Mouse (Mus musculus): ENCODE measurements at regions not wholly inside any gene's neighbourhood (a gene's known extent, or its start where the extent isn't known, plus 50 kb on each side); places are given as distances from the start of the nearest gene placed in this dataset.

DNA sequence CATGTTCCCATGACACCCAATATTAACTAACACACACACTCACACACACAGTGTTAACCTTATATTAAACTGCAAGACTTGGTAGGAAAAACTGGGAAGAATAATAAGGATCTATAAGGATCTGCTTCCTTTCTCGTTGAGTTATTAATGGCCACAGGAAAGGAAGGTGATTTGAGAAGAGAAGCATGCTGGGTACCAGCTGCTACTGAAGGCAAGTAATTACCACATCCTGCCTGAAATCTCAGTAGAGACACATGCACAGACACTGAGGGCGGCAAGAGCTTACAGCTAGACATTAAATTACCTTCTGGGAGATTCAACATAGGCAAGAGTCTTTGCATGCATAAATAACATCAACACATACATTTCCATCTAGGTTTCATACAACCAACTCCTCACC is 160.8 kb downstream of the Tpbg start:
- H3K4me1 ChIP-seq (replicated peaks) = no peaks in the 10 kb centered on the region
- no peaks in the 10 kb centered on the region for H3K27me3 ChIP-seq
- H3K9ac ChIP-seq = no peak overlapping the region
- WGBS (ENCODE audit: insufficient replicate concordance) = 53% methylated on average over 2 of the region's 2 CpGs
- no peaks in the 10 kb centered on the region for H3K9me3 ChIP-seq (replicated peaks)
- H3K27ac ChIP-seq = no peak overlapping the region
- H3K36me3 ChIP-seq = no peaks in the 10 kb centered on the region
- H3K4me2 ChIP-seq = no peak overlapping the region
- no peak overlapping the region for H3K4me3 ChIP-seq (replicated peaks)
- ATAC-seq (ENCODE audit: low read depth) (no peak), DNase-seq (no peak)

GRCm38 (mm10) chr9:86011661-86012060 is 169.5 kb downstream of the Tpbg start:
- Histone ChIP-seq H3K9me3 (replicated peaks) (no peaks in the 10 kb centered on the region), H3K9ac (no peak overlapping the region), H3K4me3 (replicated peaks) (no peak overlapping the region), H3K27me3 (no peaks in the 10 kb centered on the region), H3K36me3 (no peaks in the 10 kb centered on the region), H3K4me1 (replicated peaks) (no peaks in the 10 kb centered on the region), H3K27ac (no peak overlapping the region), H3K4me2 (no peak overlapping the region)
- 63% methylated on average over 2 of the region's 2 CpGs for WGBS (ENCODE audit: insufficient replicate concordance)
- DNase-seq (no peak), ATAC-seq (ENCODE audit: low read depth) (no peak)

- WGBS (ENCODE audit: insufficient replicate concordance) = 23% methylated on average over 4 of the region's 4 CpGs
- Histone ChIP-seq H3K9me3 (replicated peaks) (no peaks in the 10 kb centered on the region), H3K36me3 (no peaks in the 10 kb centered on the region), H3K27me3 (no peaks in the 10 kb centered on the region), H3K9ac (no peak overlapping the region), H3K4me2 (no peak overlapping the region), H3K4me1 (replicated peaks) (no peaks in the 10 kb centered on the region), H3K27ac (no peak overlapping the region), H3K4me3 (replicated peaks) (no peak overlapping the region)
- no peak for ATAC-seq (ENCODE audit: low read depth)
- DNase-seq = no peak
These were observed 173.7 kb downstream of the Tpbg start for GRCm38 (mm10) chr9:86015841-86016240.

DNA sequence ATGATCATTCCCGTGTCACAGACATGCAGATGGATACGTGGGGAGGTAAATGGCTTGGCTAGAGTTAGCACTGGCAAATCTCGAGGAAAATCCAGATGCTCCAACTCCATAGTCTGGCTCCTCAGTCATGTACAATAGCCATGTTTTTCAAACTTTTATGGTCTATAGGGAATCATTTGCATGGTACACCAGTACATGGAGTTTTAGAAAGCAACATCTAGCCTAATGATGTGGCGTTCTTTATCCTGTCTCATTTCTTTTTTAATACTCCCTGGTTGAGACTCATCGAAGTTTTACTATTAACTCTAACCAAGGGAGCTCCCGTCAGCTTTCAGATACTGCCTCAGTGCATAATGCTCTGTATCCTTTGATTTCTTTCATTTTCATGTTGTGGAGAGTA is 178.0 kb downstream of the Tpbg start:
- Histone ChIP-seq H3K27ac (no peak overlapping the region), H3K4me1 (replicated peaks) (no peaks in the 10 kb centered on the region), H3K27me3 (no peaks in the 10 kb centered on the region), H3K36me3 (no peaks in the 10 kb centered on the region), H3K9me3 (replicated peaks) (no peaks in the 10 kb centered on the region), H3K4me3 (replicated peaks) (no peak overlapping the region), H3K9ac (no peak overlapping the region), H3K4me2 (no peak overlapping the region)
- ATAC-seq (ENCODE audit: low read depth) (no peak), DNase-seq (no peak)
- WGBS (ENCODE audit: insufficient replicate concordance) = 63% methylated on average over 6 of the region's 6 CpGs

GRCm38 (mm10) chr9:86020765-86021164 is 178.6 kb downstream of the Tpbg start:
- Histone ChIP-seq H3K9ac (no peak overlapping the region), H3K36me3 (no peaks in the 10 kb centered on the region), H3K27me3 (no peaks in the 10 kb centered on the region), H3K4me3 (replicated peaks) (no peak overlapping the region), H3K9me3 (replicated peaks) (no peaks in the 10 kb centered on the region), H3K4me2 (no peak overlapping the region), H3K4me1 (replicated peaks) (no peaks in the 10 kb centered on the region), H3K27ac (no peak overlapping the region)
- no peak for ATAC-seq (ENCODE audit: low read depth)
- 70% methylated on average over 4 of the region's 4 CpGs for WGBS (ENCODE audit: insufficient replicate concordance)
- no peak for DNase-seq

DNA sequence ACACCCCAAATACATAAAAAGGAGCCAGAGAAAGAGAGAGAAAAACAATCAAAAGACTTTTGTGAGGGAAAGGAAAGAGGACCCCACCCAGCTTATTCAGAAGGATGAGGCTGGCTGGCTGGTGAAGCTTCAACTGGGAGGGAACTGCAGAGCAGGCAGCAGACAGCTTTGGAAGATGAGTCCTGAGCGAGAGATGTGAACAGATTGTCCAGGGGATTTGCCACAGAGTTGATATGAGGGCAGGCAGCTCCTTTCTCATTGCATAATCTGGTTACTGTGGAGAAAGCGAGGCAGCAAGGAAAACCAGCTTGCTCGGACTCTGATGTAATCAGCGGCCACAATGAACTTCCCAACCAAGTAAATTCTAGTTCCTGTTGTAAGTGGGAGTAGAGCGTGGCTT is 188.6 kb downstream of the Tpbg start:
- H3K9me3 ChIP-seq (replicated peaks) = no peaks in the 10 kb centered on the region
- no peaks in the 10 kb centered on the region for H3K27me3 ChIP-seq
- WGBS (ENCODE audit: insufficient replicate concordance) = 30% methylated on average over 5 of the region's 5 CpGs
- H3K36me3 ChIP-seq = no peaks in the 10 kb centered on the region
- ATAC-seq (ENCODE audit: low read depth) = no peak
- H3K4me3 ChIP-seq (replicated peaks) = no peak overlapping the region
- H3K9ac ChIP-seq = no peak overlapping the region
- no peak overlapping the region for H3K27ac ChIP-seq
- no peaks in the 10 kb centered on the region for H3K4me1 ChIP-seq (replicated peaks)
- H3K4me2 ChIP-seq = no peak overlapping the region
- DNase-seq = no peak

DNA sequence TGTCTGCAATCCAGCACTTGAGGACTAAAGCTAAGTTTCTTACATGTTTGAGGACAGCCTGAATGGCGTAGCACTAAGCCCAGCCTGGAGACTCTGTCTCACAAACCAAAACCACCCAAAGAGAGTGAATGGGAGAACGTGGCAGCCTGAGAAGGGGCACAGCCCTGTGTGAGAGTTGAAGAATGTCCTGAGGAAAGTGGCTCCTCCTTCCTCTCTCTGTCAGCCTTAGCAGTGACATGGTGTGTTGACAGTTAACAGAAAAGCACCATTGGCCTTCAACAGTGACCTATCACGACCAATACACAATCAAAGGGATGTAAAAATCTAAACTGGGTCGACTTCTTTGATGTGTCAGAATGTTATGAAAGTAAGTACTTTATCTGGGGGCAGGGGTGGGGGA is 201.9 kb downstream of the Tpbg start:
- WGBS (ENCODE audit: insufficient replicate concordance) = 27% methylated on average over 4 of the region's 4 CpGs
- no peaks in the 10 kb centered on the region for H3K27me3 ChIP-seq
- no peaks in the 10 kb centered on the region for H3K9me3 ChIP-seq (replicated peaks)
- H3K4me3 ChIP-seq (replicated peaks) = no peak overlapping the region
- H3K4me2 ChIP-seq = no peak overlapping the region
- no peaks in the 10 kb centered on the region for H3K36me3 ChIP-seq
- no peak for DNase-seq
- ATAC-seq (ENCODE audit: low read depth) = no peak
- H3K4me1 ChIP-seq (replicated peaks) = no peaks in the 10 kb centered on the region
- no peak overlapping the region for H3K9ac ChIP-seq
- no peak overlapping the region for H3K27ac ChIP-seq

DNA sequence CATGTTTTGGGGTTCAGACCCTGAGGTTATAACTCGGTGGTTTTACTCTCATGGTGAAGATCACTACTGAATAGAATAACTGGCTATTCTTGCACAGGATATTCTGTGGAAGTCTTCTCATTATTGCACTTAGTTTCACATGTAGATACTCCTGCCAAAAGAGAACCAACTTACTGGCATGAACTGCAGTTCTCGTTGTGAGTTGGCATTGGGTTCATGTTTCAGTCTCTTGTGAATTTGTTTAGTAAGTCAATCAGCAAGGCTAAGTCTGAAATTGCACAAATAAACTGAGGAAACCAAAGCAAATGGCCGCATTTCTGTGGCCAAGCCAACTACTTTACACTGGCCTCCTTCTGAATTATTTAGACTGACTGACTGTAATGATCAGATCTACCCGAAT is 215.9 kb downstream of the Tpbg start:
- WGBS (ENCODE audit: insufficient replicate concordance) = 57% methylated on average over 4 of the region's 4 CpGs
- H3K4me2 ChIP-seq = no peak overlapping the region
- no peak overlapping the region for H3K27ac ChIP-seq
- DNase-seq (no peak), ATAC-seq (ENCODE audit: low read depth) (no peak)
- no peaks in the 10 kb centered on the region for H3K27me3 ChIP-seq
- no peaks in the 10 kb centered on the region for H3K4me1 ChIP-seq (replicated peaks)
- H3K9me3 ChIP-seq (replicated peaks) = no peaks in the 10 kb centered on the region; the same call in 1 of the 2 replicates
- H3K36me3 ChIP-seq = no peaks in the 10 kb centered on the region
- no peak overlapping the region for H3K4me3 ChIP-seq (replicated peaks)
- H3K9ac ChIP-seq = no peak overlapping the region

DNA sequence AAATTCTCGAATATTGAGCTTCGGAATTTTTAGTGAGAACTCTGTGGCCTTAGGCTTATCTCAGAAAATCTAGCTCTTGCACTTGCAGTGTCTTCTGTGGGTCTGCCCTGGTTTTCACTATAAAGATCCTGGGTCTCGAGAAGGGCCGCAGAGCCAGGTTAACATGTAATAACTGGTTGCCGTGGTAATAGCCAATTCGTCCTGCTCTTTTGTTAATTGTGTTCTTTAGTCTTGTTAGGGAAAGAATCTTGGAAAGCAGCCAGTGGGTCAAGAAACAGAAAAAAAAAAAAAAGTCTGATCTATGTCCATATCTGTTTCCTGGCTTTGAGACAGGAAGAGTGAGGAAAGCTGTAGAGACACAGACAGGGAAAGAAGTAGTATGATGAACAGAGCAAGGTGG is 217.9 kb downstream of the Tpbg start:
- Histone ChIP-seq H3K4me2 (no peak overlapping the region), H3K27ac (no peak overlapping the region), H3K4me1 (replicated peaks) (no peaks in the 10 kb centered on the region), H3K27me3 (no peaks in the 10 kb centered on the region), H3K36me3 (no peaks in the 10 kb centered on the region), H3K9me3 (replicated peaks) (no peaks in the 10 kb centered on the region; the same call in 1 of the 2 replicates), H3K9ac (no peak overlapping the region), H3K4me3 (replicated peaks) (no peak overlapping the region)
- no peak for DNase-seq
- ATAC-seq (ENCODE audit: low read depth) = no peak
- WGBS (ENCODE audit: insufficient replicate concordance) = 58% methylated on average over 6 of the region's 6 CpGs

GRCm38 (mm10) chr9:86061230-86061629 is 219.1 kb downstream of the Tpbg start:
- 70% methylated on average over 4 of the region's 4 CpGs for WGBS (ENCODE audit: insufficient replicate concordance)
- DNase-seq = no peak
- no peaks in the 10 kb centered on the region; the same call in 1 of the 2 replicates for H3K9me3 ChIP-seq (replicated peaks)

DNA sequence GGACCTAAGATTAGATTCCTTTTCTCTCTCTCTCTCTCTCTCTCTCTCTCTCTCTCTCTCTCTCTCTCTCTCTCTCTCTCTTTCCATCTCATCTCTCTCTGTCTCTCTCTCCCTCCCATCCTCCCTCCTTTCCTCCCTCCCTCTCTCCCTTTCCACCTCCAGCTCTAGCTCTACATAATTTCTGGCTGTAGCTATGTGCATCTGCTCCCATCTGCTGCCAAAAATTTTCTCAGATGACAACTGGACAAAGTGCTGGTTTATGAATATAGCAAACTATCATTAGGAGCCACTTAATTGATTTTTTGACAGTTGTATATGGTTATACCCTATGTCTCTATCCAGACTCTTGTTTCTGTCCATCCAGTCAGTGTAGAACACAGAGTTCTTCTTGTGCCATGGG is 237.1 kb downstream of the Tpbg start:
- Histone ChIP-seq H3K27ac (no peak overlapping the region), H3K36me3 (no peaks in the 10 kb centered on the region), H3K4me3 (replicated peaks) (no peak overlapping the region), H3K9me3 (replicated peaks) (no peaks in the 10 kb centered on the region), H3K9ac (no peak overlapping the region), H3K4me2 (no peak overlapping the region), H3K4me1 (replicated peaks) (no peaks in the 10 kb centered on the region), H3K27me3 (no peaks in the 10 kb centered on the region)
- ATAC-seq (ENCODE audit: low read depth) (no peak), DNase-seq (no peak)

More at GRCm38 (mm10) chr9:86061230-86061629, 219.1 kb downstream of the Tpbg start:
- Histone ChIP-seq H3K4me1 (replicated peaks) (no peaks in the 10 kb centered on the region), H3K27me3 (no peaks in the 10 kb centered on the region), H3K4me3 (replicated peaks) (no peak overlapping the region), H3K27ac (no peak overlapping the region), H3K9ac (no peak overlapping the region), H3K36me3 (no peaks in the 10 kb centered on the region), H3K4me2 (no peak overlapping the region)
- no peak for ATAC-seq (ENCODE audit: low read depth)

- H3K4me3 ChIP-seq (replicated peaks) = no peak overlapping the region
- no peaks in the 10 kb centered on the region for H3K36me3 ChIP-seq
- WGBS (ENCODE audit: insufficient replicate concordance) = 61% methylated on average over 6 of the region's 6 CpGs
- no peaks in the 10 kb centered on the region for H3K27me3 ChIP-seq
- H3K4me1 ChIP-seq (replicated peaks) = no peaks in the 10 kb centered on the region
- no peak overlapping the region for H3K9ac ChIP-seq
- DNase-seq (no peak), ATAC-seq (ENCODE audit: low read depth) (no peak)
- H3K4me2 ChIP-seq = no peak overlapping the region
- no peak overlapping the region for H3K27ac ChIP-seq
- no peaks in the 10 kb centered on the region for H3K9me3 ChIP-seq (replicated peaks)
These were observed 239.7 kb downstream of the Tpbg start for GRCm38 (mm10) chr9:86081873-86082272.

DNA sequence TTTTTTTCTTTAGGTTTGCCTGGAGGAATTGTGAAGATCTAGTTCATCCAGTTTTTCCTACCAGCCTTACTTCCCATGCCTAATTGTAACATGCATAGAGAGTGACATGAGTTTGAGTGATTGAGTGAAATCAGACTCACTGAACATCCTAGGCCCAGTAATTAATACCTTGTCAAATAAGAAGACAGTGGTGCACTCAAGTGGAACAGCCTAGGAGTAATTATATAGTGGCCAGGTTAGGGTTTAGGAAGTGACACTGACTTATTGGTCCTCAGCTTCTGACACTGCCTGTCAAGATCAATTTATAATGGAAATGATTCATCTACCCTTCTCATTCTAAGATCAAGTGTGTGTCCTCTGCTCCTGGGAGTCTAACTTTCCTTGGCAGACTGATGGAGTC is 250.8 kb downstream of the Tpbg start:
- Histone ChIP-seq H3K4me2 (no peak overlapping the region), H3K4me1 (replicated peaks) (no peaks in the 10 kb centered on the region), H3K27me3 (no peaks in the 10 kb centered on the region), H3K36me3 (no peaks in the 10 kb centered on the region), H3K9ac (no peak overlapping the region), H3K27ac (no peak overlapping the region), H3K9me3 (replicated peaks) (no peaks in the 10 kb centered on the region), H3K4me3 (replicated peaks) (no peak overlapping the region)
- no peak for DNase-seq
- no peak for ATAC-seq (ENCODE audit: low read depth)

Measured in liver, embryonic 13.5 days (tissue).